In the genomic region with DNA sequence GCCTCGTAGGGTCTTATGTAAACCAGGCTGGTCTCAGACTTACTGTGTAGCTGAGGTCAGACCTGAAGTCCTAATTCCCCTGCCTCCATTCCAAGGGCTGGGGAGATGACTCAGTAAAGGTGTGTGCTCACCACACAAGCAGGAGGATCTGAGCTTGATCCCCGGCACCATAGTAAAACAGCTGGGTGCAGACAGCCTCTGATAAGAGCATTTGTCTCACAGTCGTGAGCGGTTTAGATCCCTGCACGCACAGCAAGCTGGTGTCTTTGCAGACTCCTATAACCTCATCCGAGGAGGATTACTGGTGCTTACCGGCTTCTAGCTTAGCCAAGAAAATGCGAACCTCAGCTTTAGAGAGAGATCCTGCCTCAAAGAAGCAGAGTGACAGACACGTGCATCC, we compare ENCODE assay signal across 26 mouse cellular contexts. TPM values are rescaled to one million over a fixed set of nuclear protein-coding genes. Genes with fewer than 3 reads are reported as not detected.
DNase-seq lines count a peak whose midpoint lies in the region; ATAC-seq and TF ChIP-seq lines count a peak whose summit lies in the region.
"Had no signal": no experiment of that assay in that cellular context is flagged by ENCODE, and none has a peak within 500 bp of the region (broad histone marks: within the 10 kb centered on the region; RNA-seq: fewer than 3 reads in every experiment).

No protein-coding gene starts in this region.

- 0 out of 2 replicates have a peak, but pooled peaks cover 2% of the 10 kb centered on the region for H3K4me1 ChIP-seq in liver, embryonic 11.5 days (replicated peaks; ENCODE audit: control insufficient read depth, insufficient read depth, low read length)
- H3K4me1 ChIP-seq in liver, postnatal 0 days (ENCODE audit: insufficient read depth): no peaks in the 10 kb centered on the region
- H3K4me1 ChIP-seq in liver, embryonic 15.5 days (replicated peaks): peaks cover 23% of the 10 kb centered on the region; the same call in 1 of the 2 replicates
- no peaks in the 10 kb centered on the region for H3K4me1 ChIP-seq in forebrain, embryonic 14.5 days (ENCODE audit: control insufficient read depth, insufficient read depth, low read length)
- H3K4me1 ChIP-seq: embryonic facial prominence, embryonic 12.5 days; forebrain, embryonic 10.5 days had no signal

- ATAC-seq in liver, embryonic 11.5 days (replicated peaks; ENCODE audit: low FRiP score): 0 out of 2 replicates have a peak, but pooled peaks have one; percentile 41
- no peak for ATAC-seq in liver, postnatal 0 days
- peak; percentile 58 for ATAC-seq in liver, embryonic 15.5 days (ENCODE audit: insufficient read depth)
- no peak for ATAC-seq in forebrain, embryonic 14.5 days
- ATAC-seq: CD4-positive, CD25-positive, alpha-beta regulatory T cell, adult 4 months; forebrain, embryonic 15.5 days; forebrain, postnatal 0 days had no signal

- no peak for TF ChIP-seq CTCF in liver, postnatal 0 days (IDR thresholded peaks at IDR 0.05; ENCODE audit: low read depth)

- no peak for TF ChIP-seq EP300 in liver, postnatal 0 days (IDR thresholded peaks at IDR 0.05; ENCODE audit: low read depth)

- WGBS in liver, embryonic 11.5 days: 81% methylated on average over 9 of the region's 9 CpGs
- 77% methylated on average over 9 of the region's 9 CpGs for WGBS in liver, postnatal 0 days (ENCODE audit: insufficient replicate concordance)
- 59% methylated on average over 9 of the region's 9 CpGs for WGBS in liver, embryonic 15.5 days (ENCODE audit: insufficient replicate concordance)
- 96% methylated on average over 9 of the region's 9 CpGs for WGBS in forebrain, embryonic 14.5 days

- no peak overlapping the region for H3K9ac ChIP-seq in liver, embryonic 11.5 days (ENCODE audit: low read depth, low read length)
- no peak overlapping the region for H3K9ac ChIP-seq in liver, postnatal 0 days (replicated peaks)
- no peak overlapping the region for H3K9ac ChIP-seq in liver, embryonic 15.5 days
- no peak overlapping the region for H3K9ac ChIP-seq in forebrain, embryonic 14.5 days (ENCODE audit: low read length)
- H3K9ac ChIP-seq: embryonic facial prominence, embryonic 12.5 days; forebrain, embryonic 12.5 days; forebrain, embryonic 15.5 days; forebrain, postnatal 0 days had no signal

- H3K9me3 ChIP-seq in liver, embryonic 11.5 days (ENCODE audit: control insufficient read depth, low read length): no peaks in the 10 kb centered on the region
- no peaks in the 10 kb centered on the region for H3K9me3 ChIP-seq in liver, postnatal 0 days (ENCODE audit: low read length)
- no peaks in the 10 kb centered on the region for H3K9me3 ChIP-seq in liver, embryonic 15.5 days (replicated peaks)
- H3K9me3 ChIP-seq in forebrain, embryonic 14.5 days (replicated peaks; ENCODE audit: control insufficient read depth, low read length): no peaks in the 10 kb centered on the region
- H3K9me3 ChIP-seq: embryonic facial prominence, embryonic 10.5 days; embryonic facial prominence, embryonic 12.5 days; forebrain, embryonic 12.5 days; forebrain, embryonic 15.5 days had no signal

- no peak for DNase-seq in liver, embryonic 11.5 days (ENCODE audit: low spot score)
- no peak for DNase-seq in liver, postnatal 0 days
- peak; percentile 46 for DNase-seq in retina, adult 2 months (ENCODE audit: low read depth, low spot score)
- DNase-seq in retina, embryonic 14.5 days (ENCODE audit: low spot score): no peak
- no peak for DNase-seq in forebrain, embryonic 14.5 days (ENCODE audit: low spot score)
- no peak for DNase-seq in embryo, embryonic 10 days (ENCODE audit: low spot score)
- DNase-seq: adrenal gland, adult 2 months; adrenal gland, postnatal 10 days; adrenal gland, postnatal 25 days; B cell, adult 2 months; cerebellum, adult 11 months; cerebellum, adult 18-20 months; cerebellum, adult 8-10 months; cerebellum, adult 9-11 months; cerebellum, postnatal 14 days; cerebellum, postnatal 36 days; forebrain, postnatal 0 days had no signal

- H3K4me2 ChIP-seq in liver, embryonic 11.5 days: no peak overlapping the region
- no peak overlapping the region for H3K4me2 ChIP-seq in liver, postnatal 0 days (ENCODE audit: low read depth, low read length)
- H3K4me2 ChIP-seq in liver, embryonic 15.5 days: no peak overlapping the region
- H3K4me2 ChIP-seq in forebrain, embryonic 14.5 days (ENCODE audit: low read length): no peak overlapping the region
- H3K4me2 ChIP-seq: embryonic facial prominence, embryonic 12.5 days; forebrain, embryonic 12.5 days; forebrain, embryonic 15.5 days had no signal

- no peak overlapping the region for H3K4me3 ChIP-seq in liver, embryonic 11.5 days (ENCODE audit: low read depth, low read length)
- no peak overlapping the region for H3K4me3 ChIP-seq in liver, postnatal 0 days (ENCODE audit: low read depth, low read length)
- no peak overlapping the region for H3K4me3 ChIP-seq in liver, embryonic 15.5 days (replicated peaks)
- no peak overlapping the region for H3K4me3 ChIP-seq in forebrain, embryonic 14.5 days (ENCODE audit: low read depth, low read length)
- H3K4me3 ChIP-seq: embryonic facial prominence, embryonic 10.5 days; embryonic facial prominence, embryonic 12.5 days; forebrain, embryonic 10.5 days; forebrain, embryonic 12.5 days; forebrain, embryonic 15.5 days had no signal

- H3K27ac ChIP-seq in liver, embryonic 11.5 days (ENCODE audit: low read depth, low read length): no peak overlapping the region
- no peak overlapping the region for H3K27ac ChIP-seq in liver, postnatal 0 days (ENCODE audit: low read depth)
- no peak overlapping the region for H3K27ac ChIP-seq in liver, embryonic 15.5 days (replicated peaks)
- H3K27ac ChIP-seq in forebrain, embryonic 14.5 days (ENCODE audit: low read depth, low read length): no peak overlapping the region
- H3K27ac ChIP-seq: embryonic facial prominence, embryonic 10.5 days; embryonic facial prominence, embryonic 12.5 days; forebrain, embryonic 10.5 days; forebrain, embryonic 12.5 days; forebrain, embryonic 15.5 days had no signal

- H3K27me3 ChIP-seq in liver, embryonic 11.5 days (replicated peaks; ENCODE audit: control insufficient read depth, insufficient read depth, low read length): no peaks in the 10 kb centered on the region
- no peaks in the 10 kb centered on the region for H3K27me3 ChIP-seq in liver, postnatal 0 days (ENCODE audit: insufficient read depth, low read length)
- no peaks in the 10 kb centered on the region for H3K27me3 ChIP-seq in liver, embryonic 15.5 days
- no peaks in the 10 kb centered on the region for H3K27me3 ChIP-seq in forebrain, embryonic 14.5 days (replicated peaks; ENCODE audit: control insufficient read depth, insufficient read depth, low read length)
- H3K27me3 ChIP-seq: CH12.LX; embryonic facial prominence, embryonic 12.5 days; forebrain, embryonic 12.5 days; forebrain, embryonic 15.5 days had no signal

- H3K36me3 ChIP-seq in liver, embryonic 11.5 days (ENCODE audit: control insufficient read depth, insufficient read depth, low read length): no peaks in the 10 kb centered on the region
- 0 out of 2 replicates have a peak, but pooled peaks cover 5% of the 10 kb centered on the region for H3K36me3 ChIP-seq in liver, postnatal 0 days (replicated peaks; ENCODE audit: insufficient read depth, low read length)
- 0 out of 2 replicates have a peak, but pooled peaks cover 5% of the 10 kb centered on the region for H3K36me3 ChIP-seq in liver, embryonic 15.5 days (replicated peaks)
- H3K36me3 ChIP-seq in forebrain, embryonic 14.5 days (ENCODE audit: control insufficient read depth, insufficient read depth, low read length): peaks cover 12% of the 10 kb centered on the region; the same call in 1 of the 2 replicates

RNA-seq across cellular contexts. Expression of gene Rangap1, which starts 8.3 kb away (rescaled TPM):
- polyA plus RNA-seq in liver, embryonic 11.5 days (2014; fragmentation: Nextera tagmentation; extraction: Ambion mirVana): 134 and 139 TPM in 2 replicates
- 31.3 and 38.0 TPM in 2 replicates for polyA plus RNA-seq in liver, postnatal 0 days (2015; fragmentation: Nextera tagmentation; extraction: Ambion mirVana)
- polyA plus RNA-seq in liver, embryonic 15.5 days (2015; fragmentation: Nextera tagmentation; extraction: Ambion mirVana): 71.7 and 79.3 TPM in 2 replicates
- polyA plus RNA-seq in forebrain, embryonic 14.5 days (2014; fragmentation: Nextera tagmentation; extraction: Ambion mirVana): 108 and 118 TPM in 2 replicates

RNA-seq across cellular contexts. Expression of gene Zc3h7b, which starts 8.8 kb away (rescaled TPM):
- 23.4 and 24.2 TPM in 2 replicates for polyA plus RNA-seq in liver, embryonic 11.5 days (2014; fragmentation: Nextera tagmentation; extraction: Ambion mirVana)
- polyA plus RNA-seq in liver, postnatal 0 days (2015; fragmentation: Nextera tagmentation; extraction: Ambion mirVana): 3.3 and 4.2 TPM in 2 replicates
- 5.0 and 5.1 TPM in 2 replicates for polyA plus RNA-seq in liver, embryonic 15.5 days (2015; fragmentation: Nextera tagmentation; extraction: Ambion mirVana)
- polyA plus RNA-seq in forebrain, embryonic 14.5 days (2014; fragmentation: Nextera tagmentation; extraction: Ambion mirVana): 49.9 and 65.9 TPM in 2 replicates

RNA-seq across cellular contexts. Expression of gene Tef, which starts 48.6 kb away (rescaled TPM):
- polyA plus RNA-seq in liver, embryonic 11.5 days (2014; fragmentation: Nextera tagmentation; extraction: Ambion mirVana): 12.0 and 12.6 TPM in 2 replicates
- polyA plus RNA-seq in liver, postnatal 0 days (2015; fragmentation: Nextera tagmentation; extraction: Ambion mirVana): 14.0 and 16.3 TPM in 2 replicates
- 6.2 and 8.1 TPM in 2 replicates for polyA plus RNA-seq in liver, embryonic 15.5 days (2015; fragmentation: Nextera tagmentation; extraction: Ambion mirVana)
- 15.1 and 18.1 TPM in 2 replicates for polyA plus RNA-seq in forebrain, embryonic 14.5 days (2014; fragmentation: Nextera tagmentation; extraction: Ambion mirVana)

RNA-seq across cellular contexts. Expression of gene Chadl, which starts 56.6 kb away (rescaled TPM):
- polyA plus RNA-seq in liver, embryonic 11.5 days (2014; fragmentation: Nextera tagmentation; extraction: Ambion mirVana): 0.87 and 1.5 TPM in 2 replicates
- polyA plus RNA-seq in liver, postnatal 0 days (2015; fragmentation: Nextera tagmentation; extraction: Ambion mirVana): 0.99 and 1.4 TPM in 2 replicates
- 0.45 and 0.50 TPM in 2 replicates for polyA plus RNA-seq in liver, embryonic 15.5 days (2015; fragmentation: Nextera tagmentation; extraction: Ambion mirVana)
- 17.0 and 19.8 TPM in 2 replicates for polyA plus RNA-seq in forebrain, embryonic 14.5 days (2014; fragmentation: Nextera tagmentation; extraction: Ambion mirVana)
- polyA plus RNA-seq: G1E had no signal

Comparison
In these comparisons a context has a peak if more than half of its experiments do, and no peak if none do; other contexts are left out.
1. ATAC-seq: peak in liver, embryonic 11.5 days (single experiment) and liver, embryonic 15.5 days (single experiment); none in liver, postnatal 0 days (single experiment) and forebrain, embryonic 14.5 days (single experiment).